Mouse (Mus musculus) olfactory bulb, adult 2 months (tissue): Measurements from ENCODE around the gene Sar1a. TPM values are rescaled to one million over a fixed set of nuclear protein-coding genes. Genes with fewer than 3 reads are reported as not detected.

Experiments used
- H3K27ac ChIP-seq: fragments of 200-500 bp; 2 replicates; pipeline ENCODE4 v1.5.1; 2012; ENCODE audit warnings: low read depth, low read length; ENCODE audit not compliant: insufficient read depth
- H3K4me1 ChIP-seq: fragments of 200-500 bp; 2 replicates; pipeline ENCODE4 v1.6.1; 2012; ENCODE audit warnings: low read length; ENCODE audit not compliant: control insufficient read depth, insufficient read depth
- H3K4me3 ChIP-seq: fragments of 200-500 bp; 2 replicates; pipeline ENCODE4 v1.5.1; 2012; ENCODE audit warnings: mild to moderate bottlenecking, low read depth, low read length, moderate library complexity; ENCODE audit not compliant: insufficient read depth
- CTCF ChIP-seq: fragments of 200-500 bp; IDR thresholded peaks from 2 replicates; pipeline ENCODE4 v1.5.1; 2012; ENCODE audit warnings: low read depth, mild to moderate bottlenecking, low read length, moderate library complexity; ENCODE audit not compliant: insufficient read depth
- POLR2A ChIP-seq: fragments of 200-500 bp; IDR thresholded peaks from 2 replicates; pipeline ENCODE4 v1.6.1; 2012; ENCODE audit warnings: mild to moderate bottlenecking, low read depth, low read length, moderate library complexity; ENCODE audit not compliant: insufficient read depth
- WGBS: fragments of 180-500 bp; shearing (Covaris S2); methylation state at CpG from one replicate; pipeline ENCODE4 v1.1.7; 2018; 5-methylcytosine and 5-hydroxymethylcytosine counted together
- polyA plus RNA-seq: library from polyadenylated mRNA; stranded (reverse); fragments of >200 nt; gene quantifications from 2 replicates; pipeline ENCODE4 v1.2.4, GENCODE M21; 2012; ENCODE audit warnings: low replicate concordance; ENCODE audit not compliant: missing spikeins, insufficient read depth, insufficient read length

The Sar1a gene
- polyA plus RNA-seq, 1 experiment, result not detected

DNA sequence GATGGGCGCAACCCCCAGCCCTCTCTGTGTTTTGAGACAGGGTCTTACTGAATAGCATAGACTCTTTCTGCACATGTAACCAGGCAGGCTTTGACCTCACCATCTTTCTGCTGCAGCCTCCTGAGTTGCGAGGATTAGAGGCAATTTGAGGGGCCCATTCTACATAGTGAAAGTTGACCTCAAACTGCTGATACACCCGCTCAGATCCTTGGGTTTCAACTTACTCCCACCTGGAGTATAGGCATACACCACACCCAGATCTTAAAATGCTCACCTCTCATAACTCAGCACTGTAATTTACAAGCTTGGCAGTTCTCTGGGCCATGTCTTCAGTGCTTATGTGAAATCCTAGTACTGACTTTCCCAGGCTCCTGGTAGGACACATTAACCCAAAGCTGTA, 24.9 kb upstream of the Sar1a start:
- H3K27ac ChIP-seq, result no peak overlapping the region
- WGBS, result 95% methylated on average over 3 of the region's 3 CpGs
- no peak for TF ChIP-seq POLR2A
- TF ChIP-seq CTCF, result no peak
- H3K4me1 ChIP-seq, result peaks cover 2% of the 10 kb centered on the region; the same call in 1 of the 2 replicates
- no peak overlapping the region for H3K4me3 ChIP-seq

DNA sequence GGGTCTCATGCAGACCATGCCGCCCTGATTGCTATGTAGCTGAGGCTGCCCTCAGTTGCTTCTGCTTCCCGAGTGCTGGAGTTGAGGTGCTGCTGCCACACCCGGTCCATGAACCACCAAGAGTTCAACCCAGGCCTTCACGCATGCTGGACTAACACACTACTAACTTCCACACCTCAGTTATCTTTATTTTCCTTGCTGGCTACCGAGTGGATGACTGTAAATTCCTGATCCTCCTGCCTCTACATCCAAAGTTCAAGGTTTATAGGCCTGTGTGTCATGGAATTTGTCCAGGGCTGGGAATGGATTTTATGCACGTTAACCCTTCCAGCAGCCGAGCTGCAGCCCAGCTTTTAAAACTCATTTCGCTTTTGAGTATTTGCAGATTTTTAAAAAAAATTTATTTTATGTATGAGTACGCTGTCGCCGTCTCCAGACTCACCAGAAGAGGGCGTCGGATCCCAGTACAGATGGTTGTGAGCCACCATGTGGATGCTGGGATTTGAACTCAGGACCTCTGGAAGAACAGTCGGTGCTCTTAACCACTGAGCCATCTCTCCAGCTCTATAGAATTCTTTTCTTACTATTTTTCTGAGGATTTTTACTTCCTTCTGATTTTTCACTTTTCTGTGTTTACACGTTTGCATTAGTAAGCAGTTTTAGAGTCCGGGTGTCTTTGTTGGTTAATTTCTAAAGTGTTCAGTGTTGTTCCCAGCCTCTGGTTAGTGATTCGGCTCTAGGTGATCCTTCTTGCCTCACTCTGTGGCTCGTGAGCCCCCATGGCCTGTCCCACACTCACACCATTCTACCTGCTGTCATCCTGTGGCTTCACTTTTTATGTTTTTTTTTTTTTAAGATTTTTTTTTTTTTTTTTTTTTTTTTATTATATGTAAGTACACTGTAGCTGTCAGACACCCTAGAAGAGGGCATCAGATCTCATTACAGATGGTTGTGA, 22.9 kb upstream of the Sar1a start:
- H3K4me1 ChIP-seq, result peaks cover 9% of the 10 kb centered on the region
- H3K27ac ChIP-seq, result no peak overlapping the region
- no peak overlapping the region for H3K4me3 ChIP-seq
- TF ChIP-seq CTCF (no peak), POLR2A (no peak)
- 89% methylated on average over 18 of the region's 18 CpGs for WGBS

- WGBS, result 22% methylated on average over 4 of the region's 4 CpGs
- Histone ChIP-seq H3K27ac (no peak overlapping the region), H3K4me3 (no peak overlapping the region), H3K4me1 (peaks cover 17% of the 10 kb centered on the region)
- TF ChIP-seq CTCF, result no peak
- TF ChIP-seq POLR2A, result no peak
Measured at GRCm38 (mm10) chr10:61657985-61658384, 22.1 kb upstream of the Sar1a start.

DNA sequence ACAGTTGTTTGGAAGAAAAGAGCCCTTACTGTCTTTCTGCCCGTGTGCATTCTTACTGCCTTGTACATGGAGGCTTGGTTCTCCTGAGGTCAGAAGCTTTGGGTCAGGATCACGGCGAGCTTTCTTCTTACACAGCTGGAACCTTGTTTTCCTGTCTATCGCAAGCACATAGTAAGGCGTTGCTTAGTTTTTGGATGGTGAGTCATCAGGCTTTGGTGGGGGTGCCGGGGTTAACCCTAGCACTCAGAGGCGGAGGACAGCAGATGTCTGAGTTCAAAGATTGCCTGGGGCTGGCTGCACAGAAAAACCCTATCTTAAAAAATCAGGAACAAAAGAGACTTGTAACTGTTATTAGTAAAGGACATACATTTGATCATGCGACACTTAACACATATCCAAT, 18.2 kb upstream of the Sar1a start:
- Histone ChIP-seq H3K27ac (peak overlapping the region; percentile 92), H3K4me3 (no peak overlapping the region), H3K4me1 (peaks cover 20% of the 10 kb centered on the region)
- 22% methylated on average over 8 of the region's 8 CpGs for WGBS
- TF ChIP-seq POLR2A, result no peak
- no peak for TF ChIP-seq CTCF

GRCm38 (mm10) chr10:61662391-61662988, 17.6 kb upstream of the Sar1a start:
- Histone ChIP-seq H3K4me3 (no peak overlapping the region), H3K27ac (peak overlapping the region; percentile 87), H3K4me1 (peaks cover 20% of the 10 kb centered on the region)
- TF ChIP-seq POLR2A (no peak), CTCF (no peak)
- 17% methylated on average over 10 of the region's 10 CpGs for WGBS

DNA sequence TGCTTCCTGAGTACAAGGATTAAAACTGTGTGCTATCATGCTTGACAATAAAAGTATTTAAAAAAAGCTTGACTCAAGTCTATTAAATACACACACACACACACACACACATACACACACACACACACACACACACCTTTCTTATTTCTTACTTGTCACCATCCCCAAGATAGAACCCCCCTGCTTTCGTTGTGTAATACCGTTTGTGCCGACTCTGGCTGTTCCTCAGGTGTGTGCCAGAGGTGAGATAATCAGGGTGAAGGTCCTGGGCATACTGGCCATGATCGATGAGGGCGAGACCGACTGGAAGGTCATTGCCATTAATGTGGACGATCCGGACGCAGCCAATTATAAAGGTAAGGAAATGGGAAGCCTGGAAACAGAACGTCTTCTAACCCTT, 15.0 kb upstream of the Sar1a start:
- H3K4me1 ChIP-seq, result peaks cover 20% of the 10 kb centered on the region

DNA sequence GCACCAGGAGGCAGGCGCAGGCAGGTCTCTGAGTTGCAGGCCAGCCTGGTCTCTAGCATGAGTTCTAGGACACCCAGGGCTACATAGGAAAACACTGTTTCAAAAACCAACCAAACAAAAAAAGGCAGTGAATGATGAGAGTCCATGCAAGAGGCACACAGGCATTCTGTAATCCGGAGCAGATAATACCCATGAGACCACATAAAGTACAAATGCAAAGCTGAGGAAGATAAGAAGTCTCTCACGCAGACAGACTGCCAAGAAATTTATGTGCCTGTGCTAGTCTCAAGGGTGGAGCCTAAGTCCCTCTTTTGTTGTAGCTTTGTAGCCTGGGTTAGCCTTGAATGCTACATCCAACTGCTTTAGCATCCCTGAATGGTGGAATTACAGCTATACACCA, 14.4 kb upstream of the Sar1a start:
- no peak for TF ChIP-seq CTCF
- TF ChIP-seq POLR2A, result no peak
- H3K4me3 ChIP-seq, result no peak overlapping the region
- no peak overlapping the region for H3K27ac ChIP-seq
- H3K4me1 ChIP-seq, result peaks cover 18% of the 10 kb centered on the region
- 98% methylated on average over 3 of the region's 3 CpGs for WGBS

More for the DNA sequence above, 15.0 kb upstream of the Sar1a start:
- Histone ChIP-seq H3K27ac (no peak overlapping the region), H3K4me3 (no peak overlapping the region)
- 96% methylated on average over 10 of the region's 10 CpGs for WGBS
- TF ChIP-seq POLR2A (no peak), CTCF (no peak)

DNA sequence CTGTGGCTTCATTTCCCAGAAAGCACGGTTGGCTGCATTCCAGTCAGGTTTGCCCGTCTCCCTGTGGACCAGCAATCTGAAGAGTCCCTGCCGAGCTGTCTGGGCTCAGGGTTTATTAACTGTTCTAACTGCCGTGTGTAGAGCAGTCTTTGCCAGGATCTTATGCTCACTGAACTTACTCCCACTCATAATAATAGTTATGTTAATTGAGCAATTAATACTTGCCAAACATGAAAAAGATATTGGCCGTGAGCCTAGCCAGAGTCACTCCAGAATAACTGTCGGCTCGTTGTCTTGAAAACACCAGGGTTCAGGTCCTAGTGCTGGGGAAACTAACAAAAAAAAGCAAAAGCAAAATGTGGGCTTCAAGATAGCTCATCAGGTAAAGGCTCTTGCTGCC, 10.8 kb upstream of the Sar1a start:
- Histone ChIP-seq H3K4me1 (no peaks in the 10 kb centered on the region), H3K27ac (no peak overlapping the region), H3K4me3 (no peak overlapping the region)
- TF ChIP-seq CTCF (no peak), POLR2A (no peak)
- WGBS, result 33% methylated on average over 7 of the region's 7 CpGs

DNA sequence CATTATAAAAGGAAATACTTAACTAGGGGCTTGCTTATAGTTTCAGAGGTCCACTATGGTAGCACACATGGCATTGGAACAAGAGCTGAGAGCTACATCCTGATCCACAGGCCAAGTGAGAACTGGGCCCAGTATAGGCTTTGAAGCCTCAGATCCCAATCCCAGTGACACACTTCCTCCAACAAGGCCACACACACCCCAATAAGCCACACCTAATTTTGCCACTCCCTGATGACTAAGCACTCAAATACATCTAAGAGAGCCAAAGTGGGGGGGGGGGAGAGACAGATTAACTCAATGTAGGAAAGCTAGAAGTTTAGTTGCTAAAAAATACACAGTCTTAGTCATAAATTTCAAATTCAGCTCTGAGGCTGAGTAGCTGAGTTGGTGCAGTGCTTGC, 10.2 kb upstream of the Sar1a start:
- Histone ChIP-seq H3K4me3 (no peak overlapping the region), H3K4me1 (no peaks in the 10 kb centered on the region), H3K27ac (no peak overlapping the region)
- no peak for TF ChIP-seq POLR2A
- no peak for TF ChIP-seq CTCF
